Mouse (Mus musculus) CH12.LX (cell line): Measurements from ENCODE around the gene Cercam. TPM values are rescaled to one million over a fixed set of nuclear protein-coding genes. Genes with fewer than 3 reads are reported as not detected.

Experiments
- DNase-seq: peaks from one replicate; pipeline ENCODE4 v3.0.0-alpha.2; 2013; ENCODE audit errors: extremely low read depth
- H3K27ac ChIP-seq: 2 replicates; pipeline ENCODE4 v1.5.1; 2012; ENCODE audit warnings: low read depth, mild to moderate bottlenecking, control low read depth, moderate library complexity; ENCODE audit not compliant: insufficient read depth
- H3K27me3 ChIP-seq: replicated peaks from 2 replicates; pipeline ENCODE3; 2012; ENCODE audit warnings: inconsistent platforms
- H3K36me3 ChIP-seq, 2 experiments: replicated peaks in 1 of 2; 2 replicates each; pipeline versions ENCODE3 to v1.6.1; 2012; ENCODE audit warnings: inconsistent platforms in 1 of 2, low read length in 1 of 2, mild to moderate bottlenecking in 1 of 2, mixed read lengths in 1 of 2, moderate library complexity in 1 of 2; ENCODE audit not compliant: control insufficient read depth in 1 of 2, insufficient read depth in 1 of 2
- H3K4me1 ChIP-seq, 2 experiments: 2 replicates each; pipeline ENCODE4 v1.6.1; 2012; ENCODE audit warnings: inconsistent platforms in 1 of 2, moderate library complexity in 1 of 2; ENCODE audit not compliant: insufficient read depth in 2 of 2, control insufficient read depth in 1 of 2
- H3K4me2 ChIP-seq: 2 replicates; pipeline ENCODE4 v1.6.1; 2012; ENCODE audit warnings: low read depth, mild to moderate bottlenecking, control low read depth; ENCODE audit not compliant: poor library complexity, insufficient read depth, severe bottlenecking
- H3K4me3 ChIP-seq, 3 experiments: fragments of 150-350 bp in 1 of 3; sonication (generic) in 1 of 3; replicated peaks in 1 of 3; 2 replicates each; pipeline versions ENCODE3 to v1.5.1; 2011 to 2012; ENCODE audit warnings: low read depth in 2 of 3, low read length in 2 of 3, mild to moderate bottlenecking in 2 of 3, moderate library complexity in 2 of 3, control low read depth in 1 of 3, improper control_type of control experiment in 1 of 3, inconsistent platforms in 1 of 3, mixed read lengths in 1 of 3; ENCODE audit not compliant: poor library complexity in 1 of 3
- H3K79me2 ChIP-seq: replicated peaks from 2 replicates; pipeline ENCODE4 v1.6.1; 2012; ENCODE audit warnings: mild to moderate bottlenecking, moderate library complexity; ENCODE audit not compliant: control insufficient read depth, poor library complexity, insufficient read depth, severe bottlenecking; ENCODE audit errors: extremely low read depth
- H3K9ac ChIP-seq: 2 replicates; pipeline ENCODE4 v1.6.1; 2012; ENCODE audit warnings: low read depth, mild to moderate bottlenecking, control low read depth, moderate library complexity; ENCODE audit not compliant: insufficient read depth
- H3K9me3 ChIP-seq: replicated peaks from 2 replicates; pipeline ENCODE3; 2012; ENCODE audit warnings: low read length, inconsistent platforms, mixed read lengths
- CHD1 ChIP-seq: IDR thresholded peaks from 2 replicates; pipeline ENCODE4 v1.6.1; 2012; ENCODE audit warnings: low read depth, low read length, improper control_type of control experiment, inconsistent platforms
- CTCF ChIP-seq, 2 experiments: IDR thresholded peaks in 1 of 2; conservative IDR thresholded peaks in 1 of 2; 2 replicates each; pipeline ENCODE4 v1.5.1; 2011 to 2012; ENCODE audit warnings: low read depth in 2 of 2, low read length in 2 of 2, improper control_type of control experiment in 1 of 2, inconsistent platforms in 1 of 2, mild to moderate bottlenecking in 1 of 2, moderate library complexity in 1 of 2
- GABPA ChIP-seq: IDR thresholded peaks from 2 replicates; pipeline ENCODE4 v1.6.1; 2012; ENCODE audit warnings: low read depth, low read length, improper control_type of control experiment, inconsistent platforms; ENCODE audit not compliant: insufficient replicate concordance
- HCFC1 ChIP-seq: IDR thresholded peaks from 2 replicates; pipeline ENCODE4 v1.6.1; 2012; ENCODE audit warnings: low read depth, mild to moderate bottlenecking, inconsistent platforms, low read length, improper control_type of control experiment
- IRF4 ChIP-seq: IDR thresholded peaks from 2 replicates; pipeline ENCODE4 v1.6.1; 2014; ENCODE audit warnings: low read depth, mild to moderate bottlenecking, inconsistent platforms, low read length, improper control_type of control experiment
- MAFK ChIP-seq: IDR thresholded peaks from 2 replicates; pipeline ENCODE4 v1.6.1; 2011; ENCODE audit warnings: low read length, improper control_type of control experiment; ENCODE audit not compliant: insufficient replicate concordance
- MEF2A ChIP-seq: IDR thresholded peaks from 2 replicates; pipeline ENCODE4 v1.6.1; 2014; ENCODE audit warnings: low read depth, mild to moderate bottlenecking, inconsistent platforms, low read length, improper control_type of control experiment, borderline replicate concordance
- NELFE ChIP-seq: IDR thresholded peaks from 2 replicates; pipeline ENCODE4 v1.6.1; 2011; ENCODE audit warnings: low read depth, low read length, improper control_type of control experiment
- NRF1 ChIP-seq: IDR thresholded peaks from 2 replicates; pipeline ENCODE4 v1.6.1; 2014; ENCODE audit warnings: low read depth, mild to moderate bottlenecking, inconsistent platforms, low read length, improper control_type of control experiment, moderate library complexity
- POLR2A ChIP-seq: IDR thresholded peaks from 2 replicates; pipeline ENCODE4 v1.6.1; 2011; ENCODE audit warnings: low read depth, mild to moderate bottlenecking, improper control_type of control experiment, low read length
- POLR2AphosphoS2 ChIP-seq: IDR thresholded peaks from 2 replicates; pipeline ENCODE4 v1.6.1; 2011; ENCODE audit warnings: low read depth, low read length, improper control_type of control experiment
- SIN3A ChIP-seq: IDR thresholded peaks from 2 replicates; pipeline ENCODE4 v1.6.1; 2012; ENCODE audit warnings: low read length, improper control_type of control experiment, inconsistent platforms
- SMC3 ChIP-seq: IDR thresholded peaks from 2 replicates; pipeline ENCODE4 v1.6.1; 2011; ENCODE audit warnings: low read depth, low read length, improper control_type of control experiment
- TBP ChIP-seq: conservative IDR thresholded peaks from 2 replicates; pipeline ENCODE4 v1.6.1; 2011; ENCODE audit warnings: low read depth, low read length, improper control_type of control experiment
- TCF12 ChIP-seq: IDR thresholded peaks from 2 replicates; pipeline ENCODE4 v1.6.1; 2014; ENCODE audit warnings: low read depth, mild to moderate bottlenecking, inconsistent platforms, low read length, improper control_type of control experiment
- UBTF ChIP-seq: IDR thresholded peaks from 2 replicates; pipeline ENCODE4 v1.6.1; 2012; ENCODE audit warnings: low read depth, mild to moderate bottlenecking, inconsistent platforms, low read length, improper control_type of control experiment, moderate library complexity
- ZKSCAN1 ChIP-seq: IDR thresholded peaks from 2 replicates; pipeline ENCODE4 v1.6.1; 2012; ENCODE audit warnings: low read depth, inconsistent platforms, low read length, improper control_type of control experiment, borderline replicate concordance
- ZMIZ1 ChIP-seq: IDR thresholded peaks from 2 replicates; pipeline ENCODE4 v1.6.1; 2012; ENCODE audit warnings: low read depth, mild to moderate bottlenecking, inconsistent platforms, low read length, improper control_type of control experiment
- ZNF384 ChIP-seq: IDR thresholded peaks from 2 replicates; pipeline ENCODE4 v1.6.1; 2012; ENCODE audit warnings: low read depth, low read length, improper control_type of control experiment, inconsistent platforms
- dilution Hi-C: fragments of 300-500 bp; cut with MboI; formaldehyde crosslinking; loops from 2 replicates; pipeline ENCODE4 v1.14.3; 2020; ENCODE audit warnings: low sequenced_read_pairs; ENCODE audit not compliant: extremely low pct_unique_long_range_greater_than_20kb, extremely low pct_ligation_motif_present
- in situ Hi-C: fragments of 300-500 bp; cut with MboI; formaldehyde crosslinking; loops from 3 replicates; pipeline ENCODE4 v1.14.3; 2019; ENCODE audit warnings: low sequenced_read_pairs, low pct_ligation_motif_present, low pct_unique_long_range_greater_than_20kb, mixed read lengths
- polyA plus RNA-seq: library from polyadenylated mRNA; unstranded; fragments of >175 nt; gene quantifications from 2 replicates; pipeline ENCODE4 v1.2.1, GENCODE M21; 2012; ENCODE audit warnings: low read depth; ENCODE audit not compliant: insufficient read length
- total RNA-seq, 2 experiments: library from RNA; depleted of rRNA; stranded (reverse); fragments of 300-350 nt in 1 of 2; fragments of >200 nt in 1 of 2; gene quantifications; 2 replicates each; pipeline ENCODE4 v1.2.3; 2012 to 2014

Cercam gene
- total and polyA plus RNA-seq, 3 experiments = 3.0 to 6.1 (median 3.7) TPM

GRCm38 (mm10) chr2:29930506-29930905 lies 61.5 kb downstream of the Cercam start:
- TF ChIP-seq MEF2A = no peak
- TF ChIP-seq UBTF = no peak
- no peak for TF ChIP-seq CTCF (conservative IDR thresholded peaks at IDR 0.05 in 1 of 2, IDR thresholded peaks at IDR 0.05 in 1 of 2; ENCODE audit: low read depth in 2 of 2, low read length in 2 of 2)
- no peak for TF ChIP-seq POLR2A
- TF ChIP-seq HCFC1 = no peak
- TF ChIP-seq NELFE = no peak
- no peak for TF ChIP-seq NRF1
- no peak for TF ChIP-seq POLR2AphosphoS2
- no peak for TF ChIP-seq SMC3
- no peak for TF ChIP-seq IRF4
- no peak for TF ChIP-seq ZKSCAN1
- no peak for TF ChIP-seq SIN3A
- no peak for TF ChIP-seq ZNF384
- TF ChIP-seq TCF12 = no peak
- TF ChIP-seq MAFK = no peak
- no peak for TF ChIP-seq ZMIZ1
- TF ChIP-seq TBP = no peak
- TF ChIP-seq GABPA = no peak
- TF ChIP-seq CHD1 = no peak
- DNase-seq = no peak
- no peak overlapping the region for H3K4me2 ChIP-seq
- H3K4me1 ChIP-seq = no peaks in the 10 kb centered on the region; a peak in 1 of 4 replicates
- in situ Hi-C loops (no loop called here), dilution Hi-C loops (no loop called here)
- H3K36me3 ChIP-seq = peaks cover 40 to 53% of the 10 kb centered on the region in 2 experiments
- H3K27me3 ChIP-seq = no peaks in the 10 kb centered on the region
- no peaks in the 10 kb centered on the region for H3K9me3 ChIP-seq
- no peak overlapping the region for H3K27ac ChIP-seq
- no peak overlapping the region for H3K4me3 ChIP-seq
- no peak overlapping the region for H3K9ac ChIP-seq
- H3K79me2 ChIP-seq = no peaks in the 10 kb centered on the region

- in situ Hi-C loops = no loop called here
- dilution Hi-C loops = no loop called here
- no peaks in the 10 kb centered on the region for H3K9me3 ChIP-seq
Measured at GRCm38 (mm10) chr2:29931194-29931593, 62.2 kb downstream of the Cercam start.

More at GRCm38 (mm10) chr2:29931194-29931593, 62.2 kb downstream of the Cercam start:
- H3K4me1 ChIP-seq = peaks cover 1 to 4% of the 10 kb centered on the region in 2 experiments; a peak in 2 of 4 replicates
- no peak overlapping the region for H3K9ac ChIP-seq
- no peak overlapping the region for H3K4me2 ChIP-seq
- DNase-seq = no peak
- H3K27ac ChIP-seq = no peak overlapping the region
- peaks cover 33 to 47% of the 10 kb centered on the region in 2 experiments for H3K36me3 ChIP-seq
- H3K79me2 ChIP-seq = peaks cover 4% of the 10 kb centered on the region; the same call in 1 of the 2 replicates
- no peak overlapping the region for H3K4me3 ChIP-seq
- TF ChIP-seq ZKSCAN1 = no peak
- TF ChIP-seq, all 38 proteins: peak for 0
- no peaks in the 10 kb centered on the region for H3K27me3 ChIP-seq

Other genes starting within 250 kb of the Cercam start
- 149 and 185 TPM in 2 replicates for gene Rapgef1, start 249.4 kb upstream of the Cercam start, total RNA-seq (2012; rRNA removed)
- gene Rapgef1, start 249.4 kb upstream of the Cercam start, total RNA-seq (2014; rRNA removed) = 84.0 and 86.5 TPM in 2 replicates
- gene Rapgef1, start 249.4 kb upstream of the Cercam start, polyA plus RNA-seq = 143 and 170 TPM in 2 replicates
- not detected in 2 replicates for gene Gm13420, start 117.5 kb upstream of the Cercam start, total RNA-seq (2012; rRNA removed)
- gene Gm13420, start 117.5 kb upstream of the Cercam start, total RNA-seq (2014; rRNA removed) = not detected in 2 replicates
- not detected in 2 replicates for gene Gm13420, start 117.5 kb upstream of the Cercam start, polyA plus RNA-seq
- not detected in 2 replicates for gene Gm13547, start 109.9 kb upstream of the Cercam start, total RNA-seq (2012; rRNA removed)
- not detected in 2 replicates for gene Gm13547, start 109.9 kb upstream of the Cercam start, total RNA-seq (2014; rRNA removed)
- 0.60 TPM in 1 of 2 replicates, not detected in the other for gene Gm13547, start 109.9 kb upstream of the Cercam start, polyA plus RNA-seq
- 25.2 and 29.3 TPM in 2 replicates for gene Coq4, start 81.7 kb upstream of the Cercam start, total RNA-seq (2012; rRNA removed)
- gene Coq4, start 81.7 kb upstream of the Cercam start, total RNA-seq (2014; rRNA removed) = 21.5 and 40.9 TPM in 2 replicates
- gene Coq4, start 81.7 kb upstream of the Cercam start, polyA plus RNA-seq = 19.1 and 21.3 TPM in 2 replicates
- 32.6 and 40.4 TPM in 2 replicates for gene Trub2, start 80.7 kb upstream of the Cercam start, total RNA-seq (2012; rRNA removed)
- gene Trub2, start 80.7 kb upstream of the Cercam start, total RNA-seq (2014; rRNA removed) = 39.0 and 41.5 TPM in 2 replicates
- gene Trub2, start 80.7 kb upstream of the Cercam start, polyA plus RNA-seq = 41.4 and 58.4 TPM in 2 replicates
- gene Slc27a4, start 66.5 kb upstream of the Cercam start, total RNA-seq (2012; rRNA removed) = 8.9 and 11.3 TPM in 2 replicates
- 3.6 and 4.8 TPM in 2 replicates for gene Slc27a4, start 66.5 kb upstream of the Cercam start, total RNA-seq (2014; rRNA removed)
- gene Slc27a4, start 66.5 kb upstream of the Cercam start, polyA plus RNA-seq = 4.7 and 4.9 TPM in 2 replicates
- 31.9 and 33.8 TPM in 2 replicates for gene Urm1, start 49.1 kb upstream of the Cercam start, total RNA-seq (2012; rRNA removed)
- 29.2 and 30.6 TPM in 2 replicates for gene Urm1, start 49.1 kb upstream of the Cercam start, total RNA-seq (2014; rRNA removed)
- gene Urm1, start 49.1 kb upstream of the Cercam start, polyA plus RNA-seq = 25.6 and 37.1 TPM in 2 replicates
- gene Odf2, start 20.1 kb downstream of the Cercam start, total RNA-seq (2012; rRNA removed) = 43.7 and 48.6 TPM in 2 replicates
- gene Odf2, start 20.1 kb downstream of the Cercam start, total RNA-seq (2014; rRNA removed) = 35.4 and 44.4 TPM in 2 replicates
- 54.6 and 59.5 TPM in 2 replicates for gene Odf2, start 20.1 kb downstream of the Cercam start, polyA plus RNA-seq
- gene Gle1, start 66.3 kb downstream of the Cercam start, total RNA-seq (2012; rRNA removed) = 38.0 and 39.7 TPM in 2 replicates
- 32.0 and 36.5 TPM in 2 replicates for gene Gle1, start 66.3 kb downstream of the Cercam start, total RNA-seq (2014; rRNA removed)
- 54.1 and 60.1 TPM in 2 replicates for gene Gle1, start 66.3 kb downstream of the Cercam start, polyA plus RNA-seq
- gene Sptan1, start 96.4 kb downstream of the Cercam start, total RNA-seq (2012; rRNA removed) = 113 TPM in 2 replicates
- gene Sptan1, start 96.4 kb downstream of the Cercam start, total RNA-seq (2014; rRNA removed) = 73.8 and 86.4 TPM in 2 replicates
- gene Sptan1, start 96.4 kb downstream of the Cercam start, polyA plus RNA-seq = 88.0 and 91.6 TPM in 2 replicates
- 23.2 and 26.5 TPM in 2 replicates for gene Wdr34, start 179.7 kb downstream of the Cercam start, total RNA-seq (2012; rRNA removed)
- gene Wdr34, start 179.7 kb downstream of the Cercam start, total RNA-seq (2014; rRNA removed) = 21.4 and 24.7 TPM in 2 replicates
- gene Wdr34, start 179.7 kb downstream of the Cercam start, polyA plus RNA-seq = 28.0 and 28.6 TPM in 2 replicates
- gene Set, start 188.2 kb downstream of the Cercam start, total RNA-seq (2012; rRNA removed) = 515 and 844 TPM in 2 replicates
- gene Set, start 188.2 kb downstream of the Cercam start, total RNA-seq (2014; rRNA removed) = 1,049 and 1,142 TPM in 2 replicates
- 902 and 991 TPM in 2 replicates for gene Set, start 188.2 kb downstream of the Cercam start, polyA plus RNA-seq
- gene Pkn3, start 208.5 kb downstream of the Cercam start, total RNA-seq (2012; rRNA removed) = 5.2 and 8.3 TPM in 2 replicates
- gene Pkn3, start 208.5 kb downstream of the Cercam start, total RNA-seq (2014; rRNA removed) = 4.7 and 5.0 TPM in 2 replicates
- gene Pkn3, start 208.5 kb downstream of the Cercam start, polyA plus RNA-seq = 6.7 and 7.1 TPM in 2 replicates
- gene Zdhhc12, start 224.5 kb downstream of the Cercam start, total RNA-seq (2012; rRNA removed) = 33.7 and 36.5 TPM in 2 replicates
- gene Zdhhc12, start 224.5 kb downstream of the Cercam start, total RNA-seq (2014; rRNA removed) = 15.3 and 15.6 TPM in 2 replicates
- gene Zdhhc12, start 224.5 kb downstream of the Cercam start, polyA plus RNA-seq = 34.7 and 42.8 TPM in 2 replicates